Mouse (Mus musculus): ENCODE results near the gene Phf1. TPM values are rescaled to one million over a fixed set of nuclear protein-coding genes. Genes with fewer than 3 reads are reported as not detected.

The Phf1 gene
- polyA plus RNA-seq, 1 experiment, result 10.9 TPM

DNA sequence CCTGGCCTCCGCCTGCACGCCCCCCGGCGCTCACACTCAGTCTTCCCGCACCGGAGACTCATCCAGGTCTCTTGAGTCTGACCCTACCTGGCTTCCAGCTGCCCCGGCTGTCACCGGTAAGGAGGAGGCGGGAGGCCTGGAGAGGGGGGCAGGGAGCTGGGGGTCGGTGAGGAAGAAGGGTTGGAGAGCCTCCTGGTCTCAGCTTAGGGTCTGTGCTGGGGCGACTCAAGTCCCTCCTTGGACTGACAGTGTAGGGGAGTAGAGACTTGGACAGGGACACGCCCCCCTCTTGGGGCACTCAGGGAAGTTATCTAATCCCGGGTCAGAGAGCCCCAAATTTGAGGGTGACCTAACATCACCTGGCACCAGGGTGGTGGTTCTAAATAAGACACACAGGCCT, 567 bp downstream of the Phf1 start:
- Histone ChIP-seq H3K4me1 (ENCODE audit: control insufficient read depth, insufficient read depth, low read length) (peaks cover 3% of the 10 kb centered on the region; the same call in 1 of the 2 replicates), H3K27ac (ENCODE audit: insufficient read depth, low read length) (no peak overlapping the region), H3K4me3 (ENCODE audit: insufficient read depth, low read length) (peak overlapping the region; percentile 78)
- TF ChIP-seq POLR2A (IDR thresholded peaks at IDR 0.05; ENCODE audit: low read depth, low read length), result no peak
- no peak for TF ChIP-seq CTCF (IDR thresholded peaks at IDR 0.05; ENCODE audit: borderline replicate concordance, insufficient read depth, low read length)

DNA sequence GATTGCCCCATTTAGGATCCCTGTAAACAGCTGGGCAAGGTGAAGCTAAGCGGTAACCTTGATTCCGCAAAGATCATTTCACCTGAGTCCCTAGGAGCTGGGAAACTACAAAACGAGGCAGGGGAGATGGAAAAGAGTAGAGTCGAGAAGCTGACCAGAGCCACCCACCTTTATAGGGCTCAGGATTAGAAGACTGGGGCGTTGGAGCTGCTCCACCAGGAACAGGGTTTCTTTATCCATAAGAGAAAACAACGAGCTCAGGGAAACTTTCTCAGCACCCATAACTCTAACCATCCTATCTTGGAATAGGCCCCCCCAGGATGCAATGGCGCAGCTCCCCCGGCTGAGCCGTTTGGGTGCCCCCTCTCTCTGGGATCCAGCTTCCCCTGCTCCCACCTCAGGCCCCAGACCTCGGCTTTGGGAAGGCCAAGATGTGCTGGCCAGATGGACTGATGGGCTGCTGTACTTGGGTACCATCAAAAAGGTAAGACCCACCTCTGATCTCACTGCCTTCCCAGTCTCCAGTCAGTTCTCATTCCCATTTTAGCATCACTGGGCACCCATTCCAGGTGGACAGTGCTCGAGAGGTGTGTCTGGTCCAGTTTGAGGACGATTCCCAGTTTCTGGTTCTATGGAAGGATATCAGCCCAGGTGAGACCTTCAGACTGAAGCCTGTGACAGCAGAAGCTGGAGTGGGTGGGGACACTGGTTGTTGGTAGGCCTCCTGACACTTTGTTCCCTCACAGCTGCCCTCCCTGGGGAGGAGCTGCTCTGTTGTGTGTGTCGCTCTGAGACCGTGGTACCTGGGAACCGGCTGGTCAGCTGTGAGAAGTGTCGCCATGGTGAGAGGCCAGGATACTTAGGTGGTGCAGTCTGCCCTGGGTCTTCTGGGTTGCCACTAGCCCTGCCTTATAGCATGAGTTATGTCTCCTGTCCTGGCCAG, 1.3 kb downstream of the Phf1 start:
- TF ChIP-seq CTCF (IDR thresholded peaks at IDR 0.05; ENCODE audit: borderline replicate concordance, insufficient read depth, low read length) (no peak), POLR2A (IDR thresholded peaks at IDR 0.05; ENCODE audit: low read depth, low read length) (no peak)
- Histone ChIP-seq H3K27ac (ENCODE audit: insufficient read depth, low read length) (no peak overlapping the region), H3K4me3 (ENCODE audit: insufficient read depth, low read length) (peak overlapping the region; percentile 78), H3K4me1 (ENCODE audit: control insufficient read depth, insufficient read depth, low read length) (peaks cover 3% of the 10 kb centered on the region; the same call in 1 of the 2 replicates)

DNA sequence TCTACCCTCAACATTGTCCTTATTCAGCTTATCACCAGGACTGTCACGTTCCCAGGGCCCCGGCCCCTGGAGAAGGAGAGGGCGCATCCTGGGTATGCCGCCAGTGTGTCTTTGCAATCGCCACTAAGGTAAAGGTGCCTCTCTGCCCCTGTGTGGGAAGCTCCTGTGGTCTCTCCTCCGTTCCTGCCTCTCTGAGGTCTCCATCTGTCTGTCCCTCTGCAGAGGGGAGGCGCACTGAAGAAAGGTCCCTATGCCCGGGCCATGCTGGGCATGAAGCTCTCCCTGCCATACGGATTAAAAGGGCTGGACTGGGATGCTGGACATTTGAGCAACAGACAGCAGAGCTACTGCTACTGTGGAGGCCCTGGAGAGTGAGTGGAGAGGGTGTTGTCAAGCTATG, 2.2 kb downstream of the Phf1 start:
- no peak overlapping the region for H3K27ac ChIP-seq (ENCODE audit: insufficient read depth, low read length)
- H3K4me3 ChIP-seq (ENCODE audit: insufficient read depth, low read length), result no peak overlapping the region
- peaks cover 3% of the 10 kb centered on the region; the same call in 1 of the 2 replicates for H3K4me1 ChIP-seq (ENCODE audit: control insufficient read depth, insufficient read depth, low read length)
- TF ChIP-seq CTCF (IDR thresholded peaks at IDR 0.05; ENCODE audit: borderline replicate concordance, insufficient read depth, low read length) (no peak), POLR2A (IDR thresholded peaks at IDR 0.05; ENCODE audit: low read depth, low read length) (no peak)

DNA sequence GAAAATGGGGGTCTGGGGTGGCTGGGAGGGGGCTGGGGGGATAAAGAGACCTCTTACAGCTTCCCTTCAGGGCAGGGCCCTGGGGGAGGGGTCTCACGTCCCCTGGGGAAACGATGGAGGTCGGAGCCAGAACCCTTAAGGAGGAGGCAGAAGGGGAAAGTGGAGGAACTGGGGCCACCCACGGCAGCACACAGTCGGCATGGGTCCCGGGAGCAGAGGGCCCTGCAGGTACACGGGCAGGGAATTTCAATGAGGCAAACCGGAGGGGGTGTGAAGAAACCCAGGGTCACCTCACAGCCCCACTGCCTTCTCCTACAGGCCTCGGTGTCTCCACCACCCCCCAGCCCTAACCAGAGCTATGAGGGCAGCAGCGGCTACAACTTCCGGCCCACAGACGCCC, 3.6 kb downstream of the Phf1 start:
- H3K4me1 ChIP-seq (ENCODE audit: control insufficient read depth, insufficient read depth, low read length), result peaks cover 3% of the 10 kb centered on the region; the same call in 1 of the 2 replicates
- TF ChIP-seq CTCF (IDR thresholded peaks at IDR 0.05; ENCODE audit: borderline replicate concordance, insufficient read depth, low read length) (no peak), POLR2A (IDR thresholded peaks at IDR 0.05; ENCODE audit: low read depth, low read length) (no peak)
- H3K27ac ChIP-seq (ENCODE audit: insufficient read depth, low read length), result no peak overlapping the region
- H3K4me3 ChIP-seq (ENCODE audit: insufficient read depth, low read length), result no peak overlapping the region

DNA sequence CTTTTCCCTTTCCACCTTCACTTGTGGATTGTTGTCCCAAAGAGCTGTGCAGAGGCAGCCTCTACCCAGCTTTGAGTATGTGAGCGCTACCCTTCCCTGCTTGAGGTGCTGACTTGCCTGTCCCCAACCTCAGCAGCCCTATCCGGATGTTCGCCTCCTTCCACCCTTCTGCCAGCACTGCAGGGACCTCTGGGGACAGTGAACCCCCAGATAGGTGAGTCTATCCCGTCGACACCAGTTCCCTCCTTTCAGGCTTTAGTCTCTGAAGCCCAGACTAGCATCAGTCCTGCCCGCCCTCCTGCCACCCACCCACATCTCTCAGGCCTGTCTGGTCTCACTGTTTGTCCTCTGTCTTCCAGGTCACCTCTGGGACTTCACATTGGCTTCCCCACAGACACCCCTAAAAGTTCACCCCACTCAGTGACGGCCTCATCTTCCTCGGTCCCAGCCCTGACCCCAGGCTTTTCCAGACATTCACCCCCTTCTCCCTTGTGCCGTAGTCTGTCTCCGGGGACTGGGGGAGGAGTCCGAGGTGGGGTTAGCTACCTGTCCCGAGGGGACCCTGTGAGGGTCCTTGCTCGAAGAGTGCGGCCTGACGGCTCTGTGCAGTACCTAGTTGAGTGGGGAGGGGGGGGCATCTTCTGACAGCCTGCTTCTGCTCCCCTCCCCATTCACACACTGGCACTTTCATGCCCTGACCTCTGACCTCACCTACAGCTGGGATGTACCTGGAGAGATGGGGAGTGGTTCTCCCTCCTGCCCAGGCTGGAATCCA, 4.3 kb downstream of the Phf1 start:
- TF ChIP-seq CTCF (IDR thresholded peaks at IDR 0.05; ENCODE audit: borderline replicate concordance, insufficient read depth, low read length) (no peak), POLR2A (IDR thresholded peaks at IDR 0.05; ENCODE audit: low read depth, low read length) (no peak)
- H3K4me1 ChIP-seq (ENCODE audit: control insufficient read depth, insufficient read depth, low read length), result peaks cover 3% of the 10 kb centered on the region; the same call in 1 of the 2 replicates
- no peak overlapping the region for H3K27ac ChIP-seq (ENCODE audit: insufficient read depth, low read length)
- no peak overlapping the region for H3K4me3 ChIP-seq (ENCODE audit: insufficient read depth, low read length)

DNA sequence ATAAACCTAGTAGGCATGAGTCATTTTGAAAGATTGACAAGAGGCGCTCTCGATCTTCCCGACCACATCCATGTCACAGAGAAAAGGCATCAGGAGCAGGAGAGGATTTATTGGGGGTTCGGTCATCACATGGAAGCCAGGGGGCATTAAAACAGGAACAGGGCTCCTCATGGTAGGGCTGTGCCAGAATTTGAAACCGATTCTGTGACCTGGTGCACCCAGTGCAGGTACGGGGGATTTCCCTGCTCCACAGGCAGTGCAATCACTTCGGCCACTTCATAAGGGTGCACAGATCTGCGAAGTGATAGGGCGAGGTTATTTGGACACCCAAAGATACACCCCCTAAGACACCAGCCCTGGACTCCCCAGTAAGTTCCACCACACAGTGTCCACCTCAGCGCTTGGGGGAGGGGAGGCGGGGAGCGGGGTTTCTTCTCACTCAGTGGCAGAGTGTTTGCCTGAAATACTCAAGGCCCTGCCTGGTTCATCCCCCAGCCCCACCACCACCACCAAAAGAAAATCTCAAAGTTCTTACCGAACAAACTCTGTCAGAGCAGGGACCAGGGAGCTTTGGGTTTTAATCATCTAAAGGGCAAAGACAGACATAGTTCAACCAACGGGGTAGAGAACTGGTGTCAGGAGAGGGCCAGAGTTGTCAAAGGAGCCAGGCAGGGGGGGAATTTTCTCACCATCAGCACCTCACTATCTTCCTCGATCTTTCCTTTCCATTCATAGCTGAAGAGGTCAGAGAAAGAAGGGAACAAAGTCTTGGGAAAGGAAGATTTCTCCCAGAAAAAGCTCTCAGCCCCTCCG, 5.2 kb downstream of the Phf1 start:
- peaks cover 6% of the 10 kb centered on the region; the same call in 1 of the 2 replicates for H3K4me1 ChIP-seq (ENCODE audit: control insufficient read depth, insufficient read depth, low read length)
- no peak for TF ChIP-seq CTCF (IDR thresholded peaks at IDR 0.05; ENCODE audit: borderline replicate concordance, insufficient read depth, low read length)
- no peak for TF ChIP-seq POLR2A (IDR thresholded peaks at IDR 0.05; ENCODE audit: low read depth, low read length)
- peak overlapping the region; percentile 98 for H3K4me3 ChIP-seq (ENCODE audit: insufficient read depth, low read length)
- H3K27ac ChIP-seq (ENCODE audit: insufficient read depth, low read length), result no peak overlapping the region

DNA sequence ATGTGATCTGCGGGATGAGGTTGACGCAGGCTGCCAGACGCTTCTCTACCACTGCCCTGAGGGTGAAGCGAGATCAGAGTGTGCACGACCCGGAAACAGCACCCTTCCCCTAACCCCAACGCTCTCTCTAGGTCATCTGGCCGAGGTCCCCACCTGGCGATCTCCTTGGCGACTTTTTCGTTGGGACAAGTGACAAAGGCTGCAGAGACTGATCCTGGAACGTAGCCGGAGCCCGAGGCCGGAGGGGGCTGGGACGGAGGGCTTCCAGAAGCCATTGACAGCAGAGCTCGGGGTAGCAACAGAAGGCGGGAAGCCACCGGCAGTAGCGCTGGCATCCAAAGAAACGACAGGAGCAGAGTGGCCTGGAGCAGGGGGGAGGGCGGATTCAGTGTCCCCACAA, 5.9 kb downstream of the Phf1 start:
- peaks cover 6% of the 10 kb centered on the region; the same call in 1 of the 2 replicates for H3K4me1 ChIP-seq (ENCODE audit: control insufficient read depth, insufficient read depth, low read length)
- peak overlapping the region; percentile 71 for H3K27ac ChIP-seq (ENCODE audit: insufficient read depth, low read length)
- TF ChIP-seq CTCF (IDR thresholded peaks at IDR 0.05; ENCODE audit: borderline replicate concordance, insufficient read depth, low read length), result no peak
- no peak for TF ChIP-seq POLR2A (IDR thresholded peaks at IDR 0.05; ENCODE audit: low read depth, low read length)
- peak overlapping the region; percentile 98 for H3K4me3 ChIP-seq (ENCODE audit: insufficient read depth, low read length)

DNA sequence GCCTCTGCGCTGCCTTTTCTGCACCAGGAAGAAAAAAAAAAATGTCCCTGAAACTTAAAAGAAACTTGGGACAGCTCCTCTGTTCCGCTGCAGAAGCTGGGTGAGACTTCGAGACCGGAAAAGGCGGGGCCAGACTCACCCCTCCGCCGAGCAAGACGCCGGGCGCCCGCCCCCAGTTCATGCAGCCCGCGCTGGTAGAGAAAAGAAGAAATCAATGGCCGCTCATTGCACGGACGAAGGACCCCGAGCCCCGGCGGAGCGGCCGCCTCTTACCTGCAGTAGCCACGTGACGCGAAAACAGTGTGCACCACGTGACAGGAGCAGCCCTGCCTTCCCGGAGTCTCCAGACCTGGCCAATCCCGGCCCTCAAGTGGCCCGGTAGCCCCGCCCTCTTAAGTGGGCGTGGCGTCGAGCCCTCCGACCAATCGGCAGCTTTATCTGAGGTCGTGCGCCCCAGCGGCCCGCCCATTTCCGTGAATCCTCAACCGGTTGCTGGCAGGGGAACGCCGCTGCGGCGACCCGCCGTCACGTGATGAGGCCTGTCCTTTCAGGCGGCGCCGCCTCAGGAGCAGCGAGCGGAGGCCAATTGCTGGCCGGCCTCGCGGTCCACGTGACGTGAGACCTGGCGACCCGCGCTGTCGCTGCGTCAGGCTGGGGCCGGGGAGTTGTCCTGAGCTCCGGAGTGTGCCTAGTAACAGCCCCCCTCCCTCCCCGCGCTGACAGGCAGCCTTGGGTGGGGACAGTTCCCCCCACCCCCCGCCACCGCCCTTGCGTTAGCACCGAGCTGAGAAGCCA, 6.5 kb downstream of the Phf1 start, which contains the start of gene Cuta:
Gene Cuta, minus strand, starts transcription at position 392 of the 795 bp plus-strand sequence.
- H3K27ac ChIP-seq (ENCODE audit: insufficient read depth, low read length), result peak within 1 kb of the TSS; percentile 85
- TF ChIP-seq POLR2A (IDR thresholded peaks at IDR 0.05; ENCODE audit: low read depth, low read length) (peak; percentile 77), CTCF (IDR thresholded peaks at IDR 0.05; ENCODE audit: borderline replicate concordance, insufficient read depth, low read length) (no peak)
- H3K4me3 ChIP-seq (ENCODE audit: insufficient read depth, low read length), result peak within 1 kb of the TSS; percentile 98
- H3K4me1 ChIP-seq (ENCODE audit: control insufficient read depth, insufficient read depth, low read length), result peaks cover 6% of the 10 kb centered on the region; the same call in 1 of the 2 replicates
